Mouse (Mus musculus) intestine, embryonic 15.5 days (tissue): Measurements from ENCODE around the gene Flrt1. TPM values are rescaled to one million over a fixed set of nuclear protein-coding genes. Genes with fewer than 3 reads are reported as not detected.
"Not testable (repeated sequence)": the region's sequence is repeated elsewhere in the genome, so short reads cannot be mapped to it uniquely, and the experiment has no call there.

Source experiments
- ATAC-seq: fragments of 200-750 bp; cut with Nextera tagmentation; 2 replicates; pipeline ENCODE4 v1.8.0; 2017; ENCODE audit warnings: moderate TSS enrichment, moderate library complexity
- H3K27ac ChIP-seq: fragments of 300-500 bp; sonication (generic); 2 replicates; pipeline ENCODE4 v1.5.1; 2015; ENCODE audit warnings: mild to moderate bottlenecking, inconsistent platforms
- H3K27me3 ChIP-seq: fragments of 300-500 bp; sonication (generic); replicated peaks from 2 replicates; pipeline ENCODE4 v1.6.1; 2015; ENCODE audit warnings: inconsistent platforms
- H3K36me3 ChIP-seq: fragments of 300-500 bp; sonication (generic); 2 replicates; pipeline ENCODE4 v1.6.1; 2015; ENCODE audit warnings: inconsistent platforms
- H3K4me1 ChIP-seq: fragments of 300-500 bp; sonication (generic); replicated peaks from 2 replicates; pipeline ENCODE4 v1.6.1; 2015; ENCODE audit warnings: inconsistent platforms
- H3K4me2 ChIP-seq: fragments of 300-500 bp; sonication (generic); replicated peaks from 2 replicates; pipeline ENCODE4 v1.6.1; 2015; ENCODE audit warnings: mild to moderate bottlenecking, inconsistent platforms
- H3K4me3 ChIP-seq: fragments of 300-500 bp; sonication (generic); replicated peaks from 2 replicates; pipeline ENCODE4 v1.5.1; 2015; ENCODE audit warnings: inconsistent platforms
- H3K9ac ChIP-seq: fragments of 300-500 bp; sonication (generic); 2 replicates; pipeline ENCODE4 v1.6.1; 2015; ENCODE audit warnings: inconsistent platforms
- H3K9me3 ChIP-seq: fragments of 300-500 bp; sonication (generic); 2 replicates; pipeline ENCODE4 v1.6.1; 2016; ENCODE audit warnings: inconsistent platforms
- WGBS: fragments of 180-500 bp; shearing (Covaris S2); methylation state at CpG from one replicate; pipeline ENCODE4 v1.1.7; 2015; 5-methylcytosine and 5-hydroxymethylcytosine counted together
- polyA plus RNA-seq: library from polyadenylated mRNA; unstranded; fragments of >200 nt; fragmentation: Nextera tagmentation; extraction: Ambion mirVana; gene quantifications from 2 replicates; pipeline ENCODE4 v1.2.1, GENCODE M21; 2015

Gene Flrt1
- polyA plus RNA-seq, 1 experiment from 2014 or later, result 1.8 TPM

GRCm38 (mm10) chr19:7075336-7075735 is 30.2 kb downstream of the Flrt1 start:
- not testable (repeated sequence) for H3K4me3 ChIP-seq, H3K36me3 ChIP-seq, H3K4me1 ChIP-seq, H3K27me3 ChIP-seq, ATAC-seq, H3K4me2 ChIP-seq, H3K9ac ChIP-seq, H3K9me3 ChIP-seq, H3K27ac ChIP-seq
- 74% methylated on average over 11 of the region's 11 CpGs for WGBS

GRCm38 (mm10) chr19:7073997-7074781 is 31.3 kb downstream of the Flrt1 start:
- no peak overlapping the region for H3K4me2 ChIP-seq
- WGBS, result 49% methylated on average over 12 of the region's 12 CpGs
- no peak for ATAC-seq
- H3K27me3 ChIP-seq, result peaks cover 10% of the 10 kb centered on the region
- no peaks in the 10 kb centered on the region for H3K36me3 ChIP-seq
- H3K27ac ChIP-seq, result no peak overlapping the region
- peaks cover 13% of the 10 kb centered on the region for H3K4me1 ChIP-seq
- no peaks in the 10 kb centered on the region for H3K9me3 ChIP-seq
- H3K4me3 ChIP-seq, result no peak overlapping the region
- no peak overlapping the region for H3K9ac ChIP-seq

DNA sequence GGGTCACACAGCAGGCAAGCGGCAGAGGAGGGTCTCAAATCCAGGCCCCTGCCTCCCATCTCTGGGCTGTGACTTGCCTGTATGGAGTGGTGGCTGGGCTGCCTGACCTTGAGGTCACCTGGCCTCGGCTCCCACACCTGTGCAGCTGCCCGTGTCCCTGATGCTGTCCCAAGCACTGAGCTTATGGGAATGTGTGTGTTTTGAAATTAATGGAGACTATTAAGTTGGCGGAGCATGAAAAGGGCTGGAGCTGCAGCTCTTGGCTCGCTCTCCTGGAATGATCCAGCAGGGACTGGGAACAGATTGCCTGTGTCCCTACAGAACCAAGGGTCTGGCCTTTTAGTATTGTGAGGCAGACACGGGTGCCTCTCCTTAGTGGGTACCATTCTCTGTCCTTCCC is 33.3 kb downstream of the Flrt1 start:
- Histone ChIP-seq H3K9ac (no peak overlapping the region), H3K4me2 (no peak overlapping the region), H3K4me3 (no peak overlapping the region), H3K4me1 (peaks cover 22% of the 10 kb centered on the region), H3K36me3 (no peaks in the 10 kb centered on the region), H3K27me3 (peaks cover 24% of the 10 kb centered on the region), H3K27ac (no peak overlapping the region), H3K9me3 (no peaks in the 10 kb centered on the region)
- ATAC-seq, result no peak
- WGBS, result 65% methylated on average over 6 of the region's 6 CpGs

DNA sequence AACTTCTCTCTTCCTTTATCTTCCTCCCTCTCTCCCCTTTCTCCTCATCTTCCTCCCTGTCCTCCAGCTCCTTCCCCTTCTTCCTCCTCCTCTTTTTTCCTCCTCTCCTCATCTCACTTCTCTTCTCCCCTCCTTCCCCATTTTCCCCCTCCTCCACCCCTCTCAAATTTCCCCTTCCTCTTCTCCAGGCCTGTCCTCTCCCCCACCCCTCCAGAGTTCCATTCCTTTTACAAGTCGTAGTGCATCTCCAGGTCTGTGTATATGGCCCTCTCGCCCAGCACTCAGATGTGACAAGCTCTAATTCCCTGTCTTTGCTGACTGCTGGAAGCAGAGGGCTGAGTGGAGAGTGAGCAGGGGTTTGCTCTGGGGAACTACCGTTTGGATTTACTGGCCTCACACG is 34.8 kb downstream of the Flrt1 start:
- Histone ChIP-seq H3K9ac (no peak overlapping the region), H3K27me3 (peaks cover 24% of the 10 kb centered on the region), H3K9me3 (no peaks in the 10 kb centered on the region), H3K4me3 (no peak overlapping the region), H3K4me2 (peak overlapping the region; percentile 51), H3K36me3 (no peaks in the 10 kb centered on the region), H3K4me1 (peaks cover 35% of the 10 kb centered on the region), H3K27ac (no peak overlapping the region)
- no peak for ATAC-seq
- WGBS, result 36% methylated on average over 4 of the region's 4 CpGs

DNA sequence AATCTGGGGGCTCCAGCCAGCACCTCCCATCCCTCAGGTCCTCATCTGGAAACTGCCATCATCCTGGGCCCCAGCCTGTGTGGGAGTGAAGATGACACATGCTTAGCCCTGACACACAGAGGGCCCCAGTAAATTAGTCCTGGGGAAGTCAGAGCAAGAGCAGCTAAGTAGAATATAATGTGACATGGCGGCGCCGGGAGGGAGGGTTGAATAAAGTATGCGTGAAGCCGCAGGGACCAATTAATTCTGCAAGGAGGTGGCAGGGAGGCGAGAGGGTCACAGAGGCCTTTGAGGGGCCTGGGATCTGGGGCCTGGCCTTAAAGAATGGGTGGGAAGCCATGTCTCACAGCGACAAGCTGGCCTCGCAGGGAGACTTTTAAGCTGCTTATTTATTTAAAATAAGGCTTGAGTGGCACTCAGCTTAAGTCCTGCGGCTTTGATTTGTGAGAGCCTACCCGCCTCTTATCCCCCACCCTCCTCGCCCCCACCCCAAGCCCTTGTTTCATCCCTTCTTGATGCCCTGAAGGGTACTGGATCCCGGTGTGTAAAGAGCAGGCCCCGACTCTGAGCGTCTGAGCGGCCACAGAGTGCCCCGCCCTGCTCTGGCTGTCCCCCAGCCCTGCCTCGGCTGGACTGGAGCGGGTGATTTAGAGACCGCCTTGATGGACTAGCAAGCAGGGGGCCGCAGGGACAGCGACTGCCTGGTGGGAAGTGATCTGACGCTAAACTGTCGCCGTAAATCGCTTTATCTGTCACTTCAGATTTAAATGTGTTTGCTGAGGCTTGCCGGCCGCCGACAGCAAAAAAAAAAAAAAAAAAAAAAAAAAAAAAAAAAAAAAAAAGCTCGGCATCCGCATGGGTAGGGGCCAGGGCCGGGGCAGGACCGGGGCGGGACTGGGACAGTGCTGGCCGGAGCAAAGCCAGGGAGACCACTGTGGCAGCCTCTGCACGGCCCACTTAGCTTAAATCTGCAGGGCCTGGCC is 35.5 kb downstream of the Flrt1 start:
- H3K4me3 ChIP-seq, result no peak overlapping the region
- peaks cover 24% of the 10 kb centered on the region for H3K27me3 ChIP-seq
- no peak for ATAC-seq
- no peak overlapping the region for H3K27ac ChIP-seq
- peaks cover 35% of the 10 kb centered on the region for H3K4me1 ChIP-seq
- H3K36me3 ChIP-seq, result no peaks in the 10 kb centered on the region
- 18% methylated on average over 35 of the region's 35 CpGs for WGBS
- H3K9ac ChIP-seq, result peak overlapping the region; percentile 28; the same call in 1 of the 2 replicates
- peak overlapping the region; percentile 51 for H3K4me2 ChIP-seq
- no peaks in the 10 kb centered on the region for H3K9me3 ChIP-seq

GRCm38 (mm10) chr19:7068661-7069531 is 36.6 kb downstream of the Flrt1 start:
- Histone ChIP-seq H3K9ac (no peak overlapping the region), H3K27me3 (peaks cover 24% of the 10 kb centered on the region), H3K36me3 (no peaks in the 10 kb centered on the region), H3K27ac (no peak overlapping the region), H3K4me1 (peaks cover 38% of the 10 kb centered on the region), H3K4me2 (no peak overlapping the region), H3K9me3 (no peaks in the 10 kb centered on the region), H3K4me3 (no peak overlapping the region)
- no peak for ATAC-seq
- WGBS, result 63% methylated on average over 11 of the region's 11 CpGs

DNA sequence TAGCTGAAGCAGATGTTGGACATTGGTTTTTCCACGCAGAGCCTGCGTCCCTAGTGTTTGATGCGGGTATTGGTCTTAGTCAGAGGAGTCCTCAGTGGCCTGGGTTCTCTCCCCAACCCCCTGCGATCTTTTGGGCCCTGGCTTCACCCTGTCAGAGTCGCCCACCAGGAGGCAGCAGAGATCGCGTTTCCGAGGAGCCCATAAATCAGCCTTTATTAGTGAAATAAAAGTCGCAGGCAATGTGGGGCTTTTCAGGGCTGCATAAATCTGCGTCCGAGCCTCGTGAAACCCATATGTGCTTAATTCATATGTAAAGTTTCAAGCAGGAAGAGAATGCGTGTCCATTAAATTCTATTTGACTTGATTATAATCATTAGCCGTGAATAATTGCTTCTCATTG is 37.4 kb downstream of the Flrt1 start:
- ATAC-seq, result 0 out of 2 replicates have a peak, but pooled peaks have one; percentile 19
- WGBS, result 5% methylated on average over 14 of the region's 14 CpGs
- H3K4me2 ChIP-seq, result no peak overlapping the region

DNA sequence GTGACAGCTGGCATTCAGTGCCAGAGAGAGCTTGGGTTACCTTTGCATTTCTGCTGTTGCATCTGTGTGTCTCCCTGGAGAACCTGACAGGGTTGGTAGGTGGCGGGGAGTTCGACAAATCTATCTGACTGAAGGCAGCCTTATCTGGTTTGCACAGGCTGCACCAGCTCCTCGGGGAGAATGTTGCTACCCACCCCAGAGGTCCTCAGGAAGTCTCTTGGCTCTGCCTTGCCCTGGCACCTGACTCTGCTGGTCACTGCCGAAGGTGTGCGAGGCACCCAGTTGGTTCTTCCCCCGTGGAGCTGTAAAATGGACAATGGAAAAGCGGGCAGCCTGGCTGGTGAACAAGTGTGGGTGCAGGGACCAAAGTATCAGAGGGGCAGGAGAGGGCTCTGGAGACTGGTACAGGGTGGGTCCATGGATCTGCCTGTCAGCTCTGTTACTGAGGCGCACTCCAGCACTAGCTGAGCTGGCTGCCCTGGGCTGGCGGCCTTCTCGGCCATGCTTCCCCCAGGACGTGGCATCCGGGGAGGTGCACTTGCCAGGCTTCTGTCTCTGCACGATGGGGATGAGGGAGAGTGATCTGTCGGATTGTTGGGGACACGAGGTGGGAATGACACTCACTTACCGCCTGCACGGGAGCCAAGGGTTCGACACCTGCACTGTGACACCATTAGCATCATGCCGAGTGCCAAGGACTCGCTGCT is 38.0 kb downstream of the Flrt1 start:
- H3K27ac ChIP-seq, result no peak overlapping the region
- no peak overlapping the region for H3K4me3 ChIP-seq
- H3K36me3 ChIP-seq, result no peaks in the 10 kb centered on the region
- no peaks in the 10 kb centered on the region for H3K9me3 ChIP-seq
- WGBS, result 49% methylated on average over 20 of the region's 20 CpGs
- no peak for ATAC-seq
- peaks cover 24% of the 10 kb centered on the region for H3K27me3 ChIP-seq
- H3K9ac ChIP-seq, result no peak overlapping the region
- H3K4me2 ChIP-seq, result no peak overlapping the region
- peaks cover 38% of the 10 kb centered on the region for H3K4me1 ChIP-seq

More for the DNA sequence above, 37.4 kb downstream of the Flrt1 start:
- H3K9me3 ChIP-seq, result no peaks in the 10 kb centered on the region
- peaks cover 24% of the 10 kb centered on the region for H3K27me3 ChIP-seq
- H3K4me3 ChIP-seq, result no peak overlapping the region
- H3K27ac ChIP-seq, result no peak overlapping the region
- H3K9ac ChIP-seq, result no peak overlapping the region
- peaks cover 38% of the 10 kb centered on the region for H3K4me1 ChIP-seq
- no peaks in the 10 kb centered on the region for H3K36me3 ChIP-seq

GRCm38 (mm10) chr19:7066828-7067342 is 38.6 kb downstream of the Flrt1 start:
- Histone ChIP-seq H3K9ac (no peak overlapping the region), H3K4me3 (no peak overlapping the region), H3K27me3 (peaks cover 21% of the 10 kb centered on the region), H3K9me3 (no peaks in the 10 kb centered on the region), H3K36me3 (no peaks in the 10 kb centered on the region), H3K27ac (peak overlapping the region; percentile 68), H3K4me2 (peak overlapping the region; percentile 36), H3K4me1 (peaks cover 38% of the 10 kb centered on the region)
- WGBS, result 29% methylated on average over 8 of the region's 8 CpGs
- ATAC-seq, result 0 out of 2 replicates have a peak, but pooled peaks have one; percentile 2

- peaks cover 38% of the 10 kb centered on the region for H3K4me1 ChIP-seq
- no peaks in the 10 kb centered on the region for H3K36me3 ChIP-seq
- 32% methylated on average over 15 of the region's 15 CpGs for WGBS
- peaks cover 20% of the 10 kb centered on the region for H3K27me3 ChIP-seq
- H3K27ac ChIP-seq, result peak overlapping the region; percentile 68
- no peaks in the 10 kb centered on the region for H3K9me3 ChIP-seq
- H3K4me2 ChIP-seq, result peak overlapping the region; percentile 36
- no peak overlapping the region for H3K9ac ChIP-seq
- H3K4me3 ChIP-seq, result no peak overlapping the region
- ATAC-seq, result peak; percentile 56
Observed at GRCm38 (mm10) chr19:7066034-7066827, 39.3 kb downstream of the Flrt1 start.
